Mouse (Mus musculus) lung, adult 18-20 months (tissue): ENCODE measurements around the gene Bche.

Source experiments
- DNase-seq, 2 experiments: peaks; one replicate each; pipeline ENCODE4 v3.0.0; 2022; ENCODE audit warnings: mixed read lengths in 2 of 2

Gene Bche

GRCm38 (mm10) chr3:73708410-73708714 is at the start of gene Bche:
Gene Bche, minus strand, starts transcription at chr3:73708415.
- DNase-seq, result no peak

GRCm38 (mm10) chr3:73741998-73742397 is 33.8 kb upstream of the Bche start:
- DNase-seq, result no peak

- no peak for DNase-seq
These were observed 23.5 kb upstream of the Bche start for GRCm38 (mm10) chr3:73731677-73732076.

- DNase-seq, result no peak
These were observed 21.3 kb upstream of the Bche start for GRCm38 (mm10) chr3:73729511-73729910.

GRCm38 (mm10) chr3:73725711-73726110 is 17.5 kb upstream of the Bche start:
- no peak for DNase-seq

- no peak for DNase-seq
These were observed 16.7 kb upstream of the Bche start for GRCm38 (mm10) chr3:73724869-73725268.

GRCm38 (mm10) chr3:73717610-73718284 is 9.5 kb upstream of the Bche start:
- no peak for DNase-seq

- peak in 1 of 2 experiments; percentile 0 for DNase-seq
These were observed 1.7 kb upstream of the Bche start for GRCm38 (mm10) chr3:73709871-73710270.

- DNase-seq, result peak; percentile 9 to 26
These were observed 480 bp downstream of the Bche start for GRCm38 (mm10) chr3:73707461-73708409.

- DNase-seq, result no peak
These were observed 1.7 kb downstream of the Bche start for GRCm38 (mm10) chr3:73706544-73706943.

- DNase-seq, result no peak
These were observed 9.3 kb downstream of the Bche start for GRCm38 (mm10) chr3:73698889-73699288.

GRCm38 (mm10) chr3:73673333-73673732 is 34.9 kb downstream of the Bche start:
- no peak for DNase-seq

- DNase-seq, result no peak
These were observed 40.0 kb downstream of the Bche start for GRCm38 (mm10) chr3:73668172-73668571.

GRCm38 (mm10) chr3:73667245-73668131 is 40.7 kb downstream of the Bche start:
- no peak for DNase-seq

- DNase-seq, result no peak
These were observed 57.9 kb downstream of the Bche start for GRCm38 (mm10) chr3:73650281-73650680.

- DNase-seq, result no peak
These were observed 61.2 kb downstream of the Bche start for GRCm38 (mm10) chr3:73647064-73647463.

GRCm38 (mm10) chr3:73611421-73611820 is 96.8 kb downstream of the Bche start:
- no peak for DNase-seq

- no peak for DNase-seq
These were observed 116.3 kb downstream of the Bche start for GRCm38 (mm10) chr3:73591757-73592533.
